In genomic region chr2:12256635-12257317, GRCm38 (mm10) we compare ENCODE assay signal across 18 mouse cellular contexts.
"Had no signal": no experiment of that assay in that cellular context is flagged by ENCODE, and none has a peak within 500 bp of the region (broad histone marks: within the 10 kb centered on the region; RNA-seq: fewer than 3 reads in every experiment).

No protein-coding gene starts in this region.

- H3K9ac ChIP-seq: liver, embryonic 14.5 days; liver, postnatal 0 days; lung, embryonic 14.5 days; neural tube, embryonic 13.5 days; stomach, embryonic 15.5 days had no signal

- ATAC-seq: intestine, postnatal 0 days; liver, postnatal 0 days; lung, postnatal 0 days had no signal

- H3K27ac ChIP-seq: kidney, postnatal 0 days; layer of hippocampus, adult 2 months; liver, embryonic 14.5 days; macrophage; neural tube, embryonic 13.5 days; stomach, embryonic 15.5 days had no signal

- H3K4me1 ChIP-seq: neural tube, embryonic 13.5 days; stomach, embryonic 15.5 days had no signal

- H3K9me3 ChIP-seq: neural tube, embryonic 13.5 days; stomach, embryonic 15.5 days had no signal

- H3K4me3 ChIP-seq: layer of hippocampus, adult 2 months; myocyte; neural tube, embryonic 13.5 days; stomach, embryonic 15.5 days had no signal

- H3K36me3 ChIP-seq: neural tube, embryonic 13.5 days; stomach, embryonic 15.5 days had no signal

- DNase-seq: kidney, adult 2 months; kidney, postnatal 25 days; layer of hippocampus, adult 9-11 months; liver, postnatal 0 days; lung, embryonic 14.5 days; retina, postnatal 1 day; right cerebral cortex, postnatal 25 days; spleen, adult 18-20 months; thymus, postnatal 25 days had no signal

- H3K4me2 ChIP-seq: lung, embryonic 14.5 days; neural tube, embryonic 13.5 days; stomach, embryonic 15.5 days had no signal

- H3K27me3 ChIP-seq: neural tube, embryonic 13.5 days; stomach, embryonic 15.5 days had no signal
